Mouse (Mus musculus) inflammation-experienced regulatory T-cells, adult 6 months (primary cell): ENCODE data around the gene Tyw3. TPM values are rescaled to one million over a fixed set of nuclear protein-coding genes. Genes with fewer than 3 reads are reported as not detected.
"Not testable (repeated sequence)": the region's sequence is repeated elsewhere in the genome, so short reads cannot be mapped to it uniquely, and the experiment has no call there.

ENCODE experiments used
- ATAC-seq: one replicate; pipeline ENCODE4 v1.8.0; 2017
- polyA plus RNA-seq, 3 experiments: library from polyadenylated mRNA; unstranded; fragments of 100-300 nt; shearing (Covaris generic); gene quantifications; one replicate each; pipeline ENCODE4 v1.2.1; 2017

The Tyw3 gene
- polyA plus RNA-seq, result 1 to 10 TPM; 7.1 to 9.7 (median 7.6) TPM

- ATAC-seq, result peak; percentile 81
Measured at GRCm38 (mm10) chr3:154596934-154597554, at the start of gene Tyw3. Tyw3 (minus strand) TSS chr3:154597104.

- no peak for ATAC-seq
Measured at GRCm38 (mm10) chr3:154633091-154633490, 36.2 kb upstream of the Tyw3 start.

- ATAC-seq, result not testable (repeated sequence)
Measured at GRCm38 (mm10) chr3:154631281-154631680, 34.4 kb upstream of the Tyw3 start.

DNA sequence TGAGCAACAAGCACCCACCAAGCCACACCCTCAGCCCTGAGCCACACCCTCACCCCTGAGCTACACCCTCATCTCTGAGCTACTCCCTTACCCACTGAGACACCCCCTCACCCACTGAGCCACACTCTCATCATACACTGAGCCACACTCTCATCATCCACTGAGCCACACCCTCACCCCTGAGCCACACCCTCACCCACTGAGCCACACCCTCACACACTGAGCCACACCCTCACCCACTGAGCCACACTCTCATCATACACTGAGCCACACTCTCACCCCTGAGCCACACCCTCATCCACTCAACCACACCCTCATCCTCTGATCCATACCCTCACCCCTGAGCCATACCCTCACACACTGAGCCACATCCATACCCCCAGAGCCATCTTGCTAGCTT is 31.4 kb upstream of the Tyw3 start:
- ATAC-seq, result no peak

DNA sequence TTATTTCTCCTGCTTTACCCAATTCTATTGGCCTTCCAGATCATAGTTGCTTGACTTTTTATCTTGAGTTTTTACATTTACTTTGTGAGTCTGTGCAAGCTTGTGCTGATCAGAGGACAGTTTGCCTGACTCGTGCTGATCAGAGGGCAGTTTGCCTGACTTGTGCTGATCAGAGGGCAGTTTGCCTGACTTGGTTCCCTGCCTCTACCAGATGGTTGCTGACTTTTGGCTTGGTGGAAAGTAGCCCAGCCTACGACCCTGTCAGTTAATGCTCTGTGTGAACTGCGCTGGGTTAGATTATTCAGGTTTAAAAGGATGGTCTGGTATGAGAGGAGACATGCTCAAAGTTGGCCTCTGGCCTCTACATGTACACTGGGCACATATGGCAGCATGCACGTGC is 19.2 kb upstream of the Tyw3 start:
- no peak for ATAC-seq

DNA sequence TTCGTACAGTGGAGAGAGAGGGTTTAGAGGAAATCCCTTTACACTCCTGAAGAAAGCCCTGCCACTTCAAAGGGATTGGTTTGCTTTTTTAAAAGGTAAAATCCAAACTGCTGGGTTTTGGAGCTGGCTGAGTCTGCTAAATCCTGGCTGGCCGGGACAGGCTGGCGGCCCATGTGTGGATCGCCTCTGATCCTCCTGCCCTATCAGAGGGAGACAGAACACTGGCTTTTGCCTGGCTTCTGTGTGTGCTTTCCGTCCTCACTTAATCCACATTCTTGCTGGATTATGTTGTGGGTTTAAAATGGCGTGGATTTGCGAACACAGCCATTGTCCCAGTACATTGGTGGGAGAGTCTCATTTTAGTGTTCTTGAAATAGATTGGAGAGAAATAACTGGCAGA is 18.4 kb upstream of the Tyw3 start:
- no peak for ATAC-seq

DNA sequence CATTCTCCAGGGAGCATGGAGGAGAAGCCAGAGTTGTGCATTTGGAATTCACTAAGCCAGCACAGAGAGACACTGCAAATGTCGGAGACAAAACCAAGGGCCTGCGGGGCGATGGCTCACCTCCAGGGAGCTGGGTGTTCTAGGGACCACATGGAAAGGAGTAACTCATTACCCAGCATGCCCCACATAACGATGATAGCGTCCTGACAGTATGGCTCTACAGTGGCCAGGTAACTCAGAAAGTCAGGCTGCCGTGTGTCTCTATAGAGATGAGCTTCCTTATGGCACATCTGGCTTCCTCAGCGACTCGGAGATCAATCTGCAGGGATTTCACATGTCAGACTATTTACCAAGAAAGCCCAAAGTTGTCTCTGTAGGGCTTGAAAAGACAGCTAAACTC is 17.9 kb upstream of the Tyw3 start:
- ATAC-seq, result no peak

DNA sequence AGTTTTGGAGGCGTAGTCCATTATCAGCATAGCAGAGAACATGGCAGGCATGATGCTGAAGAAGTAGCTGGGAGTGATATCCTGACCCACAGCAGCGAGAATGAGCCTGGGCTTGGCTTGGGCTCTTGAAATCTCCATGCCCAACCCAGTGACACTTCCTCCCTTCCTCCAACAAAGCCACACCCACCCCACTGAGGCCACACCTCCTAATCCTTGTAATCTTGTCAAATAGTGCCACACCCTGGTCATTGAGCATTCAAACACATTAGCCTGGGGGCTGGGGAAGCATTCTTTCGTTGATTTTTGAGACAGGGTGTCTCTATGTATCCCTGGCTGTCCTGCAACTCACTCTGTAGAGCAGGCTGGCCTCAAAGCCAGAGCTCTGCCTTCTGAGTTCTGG is 15.0 kb upstream of the Tyw3 start:
- ATAC-seq, result no peak

DNA sequence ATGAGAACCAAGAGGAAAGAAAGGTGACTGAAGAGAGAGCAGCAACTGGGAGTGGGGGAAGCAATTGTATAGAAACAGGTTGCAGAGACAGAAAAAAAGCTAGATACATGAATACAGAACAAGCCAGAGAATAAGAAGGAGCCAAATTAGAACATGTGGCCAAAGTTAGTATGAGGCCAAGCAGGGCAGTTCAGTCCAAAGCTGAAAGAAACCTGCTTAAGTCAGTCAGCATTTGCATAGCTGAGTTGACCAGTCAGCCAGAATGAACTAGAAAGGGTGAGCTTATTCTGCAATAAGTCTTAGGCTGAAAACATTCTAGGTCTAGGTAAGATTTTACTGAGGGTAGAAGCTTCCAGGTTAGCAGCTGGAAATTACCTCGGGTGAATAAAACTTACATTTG is 11.0 kb upstream of the Tyw3 start:
- ATAC-seq, result no peak

- no peak for ATAC-seq
Measured at GRCm38 (mm10) chr3:154604871-154605270, 8.0 kb upstream of the Tyw3 start.

DNA sequence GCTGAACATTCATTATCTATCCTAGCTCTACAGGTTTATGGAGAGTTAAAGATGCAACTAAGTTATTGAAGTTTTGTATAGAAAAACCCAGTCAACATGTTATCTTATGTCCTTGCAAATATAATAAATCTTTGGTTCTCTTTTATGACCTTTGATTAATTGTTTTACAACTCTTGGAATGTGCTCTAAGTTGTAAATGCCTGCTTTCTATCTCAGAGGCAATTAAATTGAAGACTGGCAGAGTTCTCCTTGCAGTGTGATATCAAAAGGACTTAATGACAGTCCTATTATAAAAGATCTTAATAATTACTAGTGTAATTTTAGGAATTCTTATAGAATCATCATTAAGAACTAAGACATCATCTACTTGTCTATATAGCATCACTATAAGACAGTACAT is 5.2 kb upstream of the Tyw3 start:
- no peak for ATAC-seq

- ATAC-seq, result no peak
Measured at GRCm38 (mm10) chr3:154597561-154597960, 657 bp upstream of the Tyw3 start.

- ATAC-seq, result peak; percentile 87
Measured at GRCm38 (mm10) chr3:154596488-154596933, 393 bp downstream of the Tyw3 start, which contains the start of gene Cryz. Cryz (plus strand) TSS chr3:154596711.

- ATAC-seq, result no peak
Measured at GRCm38 (mm10) chr3:154594156-154594555, 2.7 kb downstream of the Tyw3 start.

DNA sequence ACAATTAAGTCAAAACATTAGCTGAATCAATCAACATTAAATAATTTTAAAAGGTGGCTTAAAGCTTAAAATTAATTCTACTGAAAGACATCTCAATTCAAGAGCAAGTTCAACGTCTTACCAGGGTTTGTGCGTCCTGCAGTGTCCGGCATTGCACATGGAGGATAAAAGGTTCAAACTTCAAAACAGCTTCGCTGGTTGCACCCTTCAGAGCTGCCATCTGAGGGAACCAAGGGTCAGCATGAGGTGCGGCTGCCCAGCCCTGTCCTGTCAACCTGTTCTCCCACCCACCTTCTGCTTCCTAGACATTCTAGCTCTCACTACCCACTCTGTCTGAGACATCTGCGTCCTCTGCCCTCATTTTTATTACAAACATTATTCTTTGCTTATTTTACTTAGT is 3.3 kb downstream of the Tyw3 start:
- no peak for ATAC-seq

DNA sequence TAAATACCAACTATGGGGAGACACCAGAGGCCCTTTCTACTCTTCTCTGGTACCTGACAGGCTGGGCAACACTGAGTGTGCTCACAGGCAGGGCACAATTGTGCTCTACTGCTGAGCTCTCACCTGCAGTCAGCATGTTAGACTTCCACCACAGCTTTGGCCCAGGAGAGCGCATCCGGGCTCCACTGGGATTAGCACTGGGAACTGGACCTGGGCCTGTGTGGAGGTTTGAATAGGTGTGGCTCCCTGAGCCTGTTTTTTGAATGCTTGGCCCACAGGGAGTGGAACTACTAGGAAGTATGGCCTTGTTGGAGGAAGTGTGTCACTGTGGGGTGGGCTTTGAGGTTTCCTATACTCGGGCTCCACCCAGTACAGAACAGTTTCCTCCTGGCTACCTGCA is 5.3 kb downstream of the Tyw3 start:
- no peak for ATAC-seq

GRCm38 (mm10) chr3:154590971-154591370 is 5.9 kb downstream of the Tyw3 start:
- no peak for ATAC-seq

GRCm38 (mm10) chr3:154584351-154584750 is 12.6 kb downstream of the Tyw3 start:
- no peak for ATAC-seq

DNA sequence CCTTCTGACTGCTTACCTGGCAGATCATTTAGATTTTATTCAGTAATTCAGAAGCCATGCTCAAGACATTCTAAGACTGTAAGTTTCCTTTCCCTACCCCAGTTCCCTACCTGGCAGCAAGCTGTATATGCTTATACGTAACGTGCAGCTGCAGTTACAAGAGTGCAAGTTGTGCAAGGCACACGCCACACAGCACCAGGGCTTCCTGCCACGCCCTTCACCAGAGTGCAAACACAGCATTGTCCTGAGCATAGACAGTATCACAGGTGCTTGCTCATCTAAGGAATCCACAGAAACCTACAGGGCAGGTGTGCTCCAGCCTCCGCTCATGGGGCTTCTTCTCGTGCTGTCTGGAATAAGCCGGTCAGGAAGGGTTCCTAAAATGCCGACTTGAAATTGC is 19.0 kb downstream of the Tyw3 start:
- no peak for ATAC-seq

GRCm38 (mm10) chr3:154573666-154574065 is 23.2 kb downstream of the Tyw3 start:
- ATAC-seq, result no peak

DNA sequence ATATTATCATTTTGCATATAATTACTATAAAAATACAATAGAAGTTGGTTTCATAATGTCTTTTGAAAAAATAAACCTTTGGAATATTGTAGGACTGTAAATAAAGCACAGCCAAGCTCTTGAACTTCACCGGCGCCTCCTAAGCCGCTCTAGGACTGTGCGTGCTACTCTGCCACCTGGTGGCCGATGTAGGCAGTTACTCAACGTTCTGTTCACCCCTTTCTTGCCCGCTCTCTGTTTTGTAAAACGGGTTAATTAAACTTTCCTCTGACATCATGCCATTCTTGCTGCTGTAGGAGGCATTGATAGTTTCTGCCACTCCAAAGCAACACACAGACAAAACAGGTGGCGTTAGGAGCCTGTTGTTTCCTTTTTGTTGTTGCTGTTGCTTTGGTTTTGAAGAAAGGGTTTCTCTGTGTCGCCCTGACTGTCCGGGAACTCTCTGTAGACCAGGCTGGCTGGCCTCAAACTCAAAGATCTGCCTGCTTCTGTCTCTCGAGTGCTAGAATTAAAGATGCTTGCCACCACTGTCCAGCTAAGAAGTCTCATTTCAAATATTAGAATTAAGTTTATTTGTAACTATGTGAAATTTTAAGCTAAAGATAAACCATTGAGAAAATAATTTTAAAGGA is 24.4 kb downstream of the Tyw3 start:
- ATAC-seq, result peak; percentile 85

GRCm38 (mm10) chr3:154570786-154571185 is 26.1 kb downstream of the Tyw3 start:
- no peak for ATAC-seq

DNA sequence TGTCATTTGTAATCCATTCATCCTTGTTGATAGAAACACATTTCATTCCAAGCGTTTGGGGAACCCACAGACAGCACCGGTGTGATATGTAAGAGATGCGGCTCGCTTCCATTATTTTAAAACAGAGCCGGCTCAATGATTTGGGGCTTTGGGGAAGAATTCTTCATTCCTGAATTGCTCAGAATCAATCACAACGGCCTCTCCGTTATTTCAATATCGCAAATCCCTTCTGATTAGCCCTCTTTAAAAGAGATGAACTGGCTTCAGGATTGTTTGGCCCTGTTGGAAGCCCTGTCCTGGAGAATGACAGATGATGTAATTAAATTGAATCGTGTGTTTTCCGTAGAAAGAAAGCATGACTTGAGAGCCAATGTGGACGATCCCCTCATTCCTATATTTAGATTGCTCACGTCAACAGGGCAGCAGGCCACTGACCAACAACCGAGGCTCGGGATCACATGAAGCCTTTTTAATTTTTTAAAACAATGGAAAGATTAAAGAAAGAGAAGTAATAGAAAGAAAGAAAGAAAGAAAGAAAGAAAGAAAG is 26.8 kb downstream of the Tyw3 start:
- ATAC-seq, result no peak

- no peak for ATAC-seq
Measured at GRCm38 (mm10) chr3:154565437-154565836, 31.5 kb downstream of the Tyw3 start.
